Mouse (Mus musculus): ENCODE data around the gene Hoxd12.

DNA sequence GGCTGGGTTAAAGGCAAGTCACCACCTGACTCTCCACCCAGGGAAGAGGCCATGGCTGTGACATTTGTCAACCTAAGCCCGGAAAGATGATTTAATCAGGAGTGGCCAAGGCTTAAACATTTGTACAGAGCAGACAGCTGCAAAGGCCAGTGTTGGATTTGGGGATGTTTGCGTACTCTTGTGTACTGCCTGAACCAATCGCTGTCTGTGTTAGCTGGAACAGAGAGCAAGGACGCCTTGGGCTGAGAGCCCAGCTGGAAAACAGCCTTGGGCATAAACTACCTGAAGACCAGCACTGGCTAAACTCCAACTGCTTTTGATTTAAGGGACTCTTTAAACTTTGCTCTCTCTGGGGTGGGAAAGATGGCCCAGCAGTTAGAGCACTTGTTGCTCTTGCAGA lies 33.9 kb downstream of the Hoxd12 start:
- TF ChIP-seq CTCF (IDR thresholded peaks at IDR 0.05; ENCODE audit: extremely low read depth, insufficient read depth, insufficient read length, insufficient replicate concordance) (no peak), POLR2A (IDR thresholded peaks at IDR 0.05; ENCODE audit: low read depth, low read length) (no peak)
